Mouse (Mus musculus) thymus, postnatal 14 days (tissue): Measurements from ENCODE around the gene Mrps16.

Source experiments
- DNase-seq: peaks from one replicate; pipeline ENCODE4 v3.0.0; 2021

Mrps16 gene

DNA sequence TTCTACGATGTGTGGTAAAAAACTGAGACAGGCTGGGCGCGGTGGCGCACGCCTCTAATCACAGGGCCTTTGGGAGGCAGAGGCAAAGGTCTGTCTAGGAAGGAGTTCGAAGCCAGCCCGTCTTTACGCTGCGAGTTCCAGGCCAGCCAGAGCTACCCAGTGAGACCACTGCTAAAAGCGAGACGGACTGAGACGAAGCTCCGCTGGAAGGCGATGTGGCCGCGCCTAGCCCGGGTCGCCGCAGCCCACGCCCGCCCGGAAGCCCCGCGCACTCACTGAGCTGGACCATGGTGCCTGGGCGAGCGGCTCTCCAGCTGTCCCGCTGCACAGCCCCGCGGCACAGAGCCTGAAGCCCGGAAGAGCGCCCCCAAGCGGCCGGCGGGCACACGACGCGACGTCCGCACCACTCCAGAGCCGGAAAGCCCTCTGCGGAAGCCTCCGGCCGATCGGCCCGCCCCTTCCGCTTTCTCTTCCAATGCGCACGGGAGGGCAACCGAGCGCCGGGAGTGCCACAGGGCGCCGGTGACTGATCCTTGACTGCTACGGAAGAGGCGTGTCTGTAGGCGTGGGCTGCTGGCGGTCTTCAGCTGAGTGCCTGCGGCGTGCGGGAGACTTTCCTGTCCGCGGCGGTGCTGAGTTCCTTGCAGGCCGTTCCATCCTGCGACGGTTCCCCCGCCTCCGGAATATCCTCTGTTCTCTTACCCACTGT is at the start of gene Mrps16:
TSS of gene Mrps16 (minus strand) at position 430 of the 709 bp plus-strand sequence.
- DNase-seq: peak; percentile 95

DNA sequence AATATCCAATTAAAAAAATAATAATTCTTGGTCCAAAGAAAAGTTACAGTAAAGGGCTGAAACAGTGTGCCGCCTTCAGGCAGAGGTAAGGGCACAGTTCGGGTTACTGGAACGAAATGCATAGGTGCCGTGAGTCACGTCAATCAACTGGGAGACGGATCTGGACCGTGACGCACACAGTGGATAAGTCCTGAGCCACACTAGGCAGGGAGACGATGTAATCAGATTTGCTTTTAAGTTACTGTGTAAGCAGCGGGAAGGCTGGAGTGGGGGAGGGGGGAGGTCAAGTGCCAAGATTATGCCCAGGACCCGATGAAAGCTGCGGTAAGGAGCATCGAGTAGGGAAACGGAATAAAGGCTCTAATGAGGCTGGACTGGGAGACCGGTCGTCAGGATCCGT is 48.8 kb upstream of the Mrps16 start:
- no peak for DNase-seq

GRCm38 (mm10) chr14:20436976-20437375 is 43.5 kb upstream of the Mrps16 start:
- DNase-seq: no peak

GRCm38 (mm10) chr14:20432420-20432819 is 39.0 kb upstream of the Mrps16 start:
- no peak for DNase-seq

DNA sequence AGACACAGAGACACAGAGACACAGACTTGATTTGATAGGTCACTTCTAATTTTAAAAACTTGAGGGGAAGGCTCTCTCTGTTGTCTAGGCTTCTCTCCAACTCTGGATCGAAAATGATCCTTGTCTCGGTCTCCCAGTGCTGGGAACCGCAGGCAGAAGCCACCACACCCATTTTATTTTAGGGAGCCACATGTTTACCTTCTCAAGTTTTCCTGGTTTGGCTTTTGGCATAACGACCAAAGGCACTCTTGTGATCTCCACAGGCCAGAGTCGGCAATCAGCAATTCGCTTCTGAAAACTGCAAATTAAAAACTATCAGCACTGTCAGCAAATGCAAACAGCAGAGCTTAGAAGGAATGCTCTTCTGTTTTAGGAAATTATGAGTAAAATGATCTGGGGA is 38.3 kb upstream of the Mrps16 start:
- DNase-seq: no peak

DNA sequence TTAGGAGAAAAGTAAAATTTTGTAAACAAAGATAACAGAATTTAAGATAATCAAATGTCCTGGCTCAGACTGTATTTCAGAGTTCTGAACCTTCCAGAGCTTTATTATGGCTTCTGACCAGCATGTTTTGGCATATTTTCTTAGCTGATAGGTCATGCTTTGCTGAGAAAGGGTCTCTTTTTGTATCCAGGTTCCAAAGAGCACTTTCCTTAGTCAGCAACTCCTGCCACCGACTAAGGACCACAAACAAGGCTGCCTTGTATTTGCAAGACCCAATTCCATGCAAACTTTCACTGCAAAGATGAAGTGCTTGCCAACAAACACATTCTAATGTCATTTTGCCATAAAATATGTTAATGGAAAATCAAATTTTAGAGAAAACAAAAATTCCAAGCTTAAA is 36.4 kb upstream of the Mrps16 start:
- DNase-seq: no peak

DNA sequence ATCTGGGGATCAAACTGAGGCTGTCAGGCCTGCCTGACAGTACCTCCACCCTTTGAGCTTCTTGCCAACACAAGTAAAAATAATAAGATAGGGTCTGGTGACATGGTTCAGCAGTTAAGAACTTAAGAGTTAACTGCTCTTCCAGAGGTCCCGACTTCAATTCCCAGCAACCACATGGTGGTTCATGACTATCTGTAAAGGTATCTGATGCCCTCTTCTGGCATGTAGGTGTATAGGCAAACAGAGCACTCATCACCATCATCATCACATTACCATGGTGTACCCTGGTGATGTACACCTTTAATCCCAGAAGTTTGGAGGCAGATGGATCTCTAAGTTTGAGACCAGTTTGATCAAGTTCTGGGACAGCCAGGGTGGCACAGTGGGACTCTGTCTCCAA is 35.2 kb upstream of the Mrps16 start:
- DNase-seq: no peak

DNA sequence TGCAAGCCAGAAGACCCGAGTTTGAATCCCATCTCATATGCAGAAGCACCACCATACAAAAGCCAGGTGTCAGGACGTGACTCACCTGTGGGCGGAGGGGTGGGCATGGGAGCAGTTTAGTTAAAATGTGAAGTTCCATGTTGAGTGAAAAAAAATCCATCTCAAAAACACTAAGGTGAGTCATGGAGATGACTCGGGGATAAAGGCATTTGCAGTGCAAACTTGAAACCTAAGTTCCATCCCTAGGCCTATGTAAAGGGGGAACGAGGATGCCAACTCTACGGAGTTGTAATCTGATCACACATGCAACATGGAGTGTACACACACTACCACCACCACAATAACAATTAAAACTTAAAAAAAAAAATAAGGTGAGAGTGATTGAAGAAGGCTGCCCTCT is 29.6 kb upstream of the Mrps16 start:
- DNase-seq: no peak

- no peak for DNase-seq
Observed at GRCm38 (mm10) chr14:20422257-20422656, 28.8 kb upstream of the Mrps16 start.

DNA sequence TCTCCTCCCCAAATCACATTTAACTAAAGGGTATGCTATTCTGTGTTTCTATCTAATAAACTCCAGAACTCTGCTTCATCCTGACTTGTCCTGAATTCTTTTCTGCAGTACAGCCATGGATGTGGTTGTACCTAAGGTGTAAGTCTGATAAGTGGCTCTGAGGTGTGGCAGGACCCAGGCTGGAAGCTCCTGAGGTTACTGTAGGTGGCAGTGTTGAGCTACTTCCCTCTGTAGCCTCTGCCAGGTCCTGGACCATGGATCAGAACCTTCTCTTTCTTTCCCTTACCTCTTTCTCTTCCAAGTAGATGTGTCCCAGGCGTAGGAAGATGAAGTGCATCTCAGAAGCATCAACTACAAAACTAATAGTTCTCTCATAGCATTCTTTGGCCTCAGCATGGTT is 6.6 kb upstream of the Mrps16 start:
- DNase-seq: peak; percentile 36

DNA sequence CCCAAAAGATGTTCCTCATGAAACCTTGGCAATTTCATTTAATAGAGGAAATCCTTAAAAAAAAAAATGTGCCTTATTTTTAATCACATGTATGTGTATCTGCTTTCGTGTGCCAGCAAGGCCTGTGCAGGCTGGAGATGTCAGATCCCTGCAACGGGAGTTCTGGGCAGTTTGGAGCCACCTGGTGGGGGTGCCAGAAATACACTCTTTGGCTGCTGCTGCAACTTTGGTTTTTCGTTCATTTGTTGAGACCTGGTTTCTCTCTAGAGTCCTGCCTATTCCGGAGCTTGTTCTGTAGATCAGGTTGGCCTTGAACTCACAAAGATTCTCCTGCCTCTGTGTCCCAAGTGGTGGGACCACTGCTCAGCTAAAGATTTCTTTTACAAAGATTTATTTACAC is 5.4 kb upstream of the Mrps16 start:
- peak; percentile 53 for DNase-seq

- no peak for DNase-seq
Observed at GRCm38 (mm10) chr14:20397220-20397619, 3.8 kb upstream of the Mrps16 start.

DNA sequence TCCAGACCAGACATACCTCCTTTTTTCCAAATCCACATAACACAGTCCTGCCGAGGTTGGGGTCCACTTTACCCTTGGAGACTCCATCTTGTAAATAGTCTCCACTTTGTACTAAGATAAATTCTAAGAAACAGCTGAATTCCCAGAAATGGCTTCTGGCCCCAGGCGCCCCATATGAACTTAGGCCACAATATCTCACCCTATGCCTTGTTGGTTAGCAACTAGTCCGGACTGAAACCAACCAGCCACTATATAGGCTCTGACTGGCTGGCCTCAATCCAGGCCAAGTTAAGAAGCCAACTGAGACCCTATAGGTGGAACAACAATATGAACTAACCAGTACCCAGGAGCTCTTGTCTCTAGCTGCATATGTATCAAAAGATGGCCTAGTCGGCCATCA is 1.1 kb downstream of the Mrps16 start:
- DNase-seq: no peak

DNA sequence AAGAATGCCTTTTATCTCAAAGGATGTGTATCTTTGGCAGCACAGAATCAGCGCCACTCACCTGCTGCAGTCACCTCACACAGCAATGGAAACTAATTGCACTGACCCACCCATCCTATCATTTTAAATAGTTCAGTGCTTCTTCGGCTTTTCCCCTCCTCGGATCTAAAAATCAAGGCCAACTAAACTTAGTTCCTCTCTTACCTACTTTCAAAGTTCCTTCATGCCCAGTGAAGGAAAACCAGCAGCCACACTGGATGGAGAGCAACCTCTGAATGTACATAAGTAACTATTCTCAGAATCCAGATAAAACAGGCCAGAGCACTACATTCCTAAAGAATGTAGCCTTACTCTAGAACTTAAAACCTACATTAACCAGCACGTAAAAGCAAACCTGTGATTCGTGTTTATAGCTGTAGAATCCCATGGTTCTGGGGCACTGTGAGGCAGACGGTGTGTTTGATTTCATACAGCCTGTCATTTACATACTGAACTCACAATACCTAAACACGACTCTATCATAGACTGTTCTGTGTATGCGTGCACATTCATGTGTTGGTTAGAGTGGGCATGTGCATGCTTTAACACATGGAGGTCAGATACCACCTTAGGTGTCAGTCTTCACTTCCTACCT is 3.9 kb downstream of the Mrps16 start:
- no peak for DNase-seq

DNA sequence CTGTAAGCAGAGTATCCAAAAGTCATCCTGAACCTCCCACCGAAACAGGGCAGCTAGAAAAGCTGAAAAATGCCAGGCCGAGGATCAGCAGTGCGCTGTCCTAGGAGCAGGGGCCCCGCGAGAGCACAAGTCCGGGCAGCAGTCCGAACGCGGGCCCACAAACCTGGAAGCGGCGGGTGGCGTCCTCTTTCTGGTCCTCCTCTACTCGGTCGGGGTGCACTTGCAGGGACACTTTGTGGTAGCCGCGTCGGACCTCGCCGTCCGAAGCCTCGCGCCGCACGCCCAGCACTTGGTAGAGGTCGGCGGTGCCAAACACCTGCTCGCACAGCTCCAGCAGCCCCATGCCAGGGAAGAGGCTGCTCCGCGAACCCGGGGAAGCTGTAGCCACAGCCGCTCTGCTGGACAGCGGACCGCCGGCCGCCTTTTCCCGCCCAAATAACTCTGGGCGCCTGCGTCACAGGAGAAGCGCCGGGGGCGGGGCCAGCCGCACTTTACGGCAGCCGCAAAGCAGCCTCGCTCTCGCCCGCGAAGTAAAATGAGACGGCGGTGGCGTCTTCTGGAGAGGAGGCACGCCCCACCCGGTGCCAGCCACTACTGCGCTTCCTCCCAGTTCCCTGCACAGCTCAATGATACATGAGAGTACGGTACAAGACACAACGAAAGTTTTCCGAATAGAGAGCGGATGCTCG is 4.8 kb downstream of the Mrps16 start, which contains the start of gene Dnajc9:
TSS of gene Dnajc9 (minus strand) at position 470 of the 689 bp plus-strand sequence.
- peak; percentile 97 for DNase-seq

DNA sequence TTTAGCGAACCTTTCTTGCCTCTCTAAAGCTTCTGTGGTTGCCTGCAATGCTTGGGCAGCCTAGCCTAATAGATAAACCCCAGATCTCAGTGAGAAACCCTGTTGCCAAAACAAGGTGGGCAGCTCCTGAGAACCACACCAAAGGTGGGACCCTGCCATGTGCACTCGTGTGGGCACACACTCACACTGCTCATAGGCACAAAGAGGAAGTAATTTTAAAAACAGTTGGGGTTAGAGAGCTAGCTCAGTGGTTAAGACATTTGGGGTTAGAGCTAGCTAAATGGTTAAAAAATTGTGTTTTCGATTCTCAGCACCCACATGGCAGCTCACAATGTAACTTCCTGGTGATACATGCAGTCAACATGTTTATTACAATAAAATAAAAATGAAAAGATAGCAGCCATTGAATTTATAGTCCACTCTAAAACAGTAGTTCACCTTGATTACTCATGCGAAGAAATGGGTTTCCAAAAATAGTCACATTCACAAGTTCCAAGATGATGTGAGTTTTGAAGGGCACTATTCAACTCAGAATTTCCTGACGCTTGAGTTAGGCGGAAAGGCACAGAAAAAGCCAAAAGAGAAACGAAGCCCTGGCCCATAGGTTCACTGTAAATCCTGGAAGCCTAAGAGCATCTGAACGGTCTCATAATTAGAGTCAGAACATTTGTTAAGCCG is 13.5 kb downstream of the Mrps16 start:
- no peak for DNase-seq

- DNase-seq: no peak
Observed at GRCm38 (mm10) chr14:20379087-20379640, 14.3 kb downstream of the Mrps16 start.

DNA sequence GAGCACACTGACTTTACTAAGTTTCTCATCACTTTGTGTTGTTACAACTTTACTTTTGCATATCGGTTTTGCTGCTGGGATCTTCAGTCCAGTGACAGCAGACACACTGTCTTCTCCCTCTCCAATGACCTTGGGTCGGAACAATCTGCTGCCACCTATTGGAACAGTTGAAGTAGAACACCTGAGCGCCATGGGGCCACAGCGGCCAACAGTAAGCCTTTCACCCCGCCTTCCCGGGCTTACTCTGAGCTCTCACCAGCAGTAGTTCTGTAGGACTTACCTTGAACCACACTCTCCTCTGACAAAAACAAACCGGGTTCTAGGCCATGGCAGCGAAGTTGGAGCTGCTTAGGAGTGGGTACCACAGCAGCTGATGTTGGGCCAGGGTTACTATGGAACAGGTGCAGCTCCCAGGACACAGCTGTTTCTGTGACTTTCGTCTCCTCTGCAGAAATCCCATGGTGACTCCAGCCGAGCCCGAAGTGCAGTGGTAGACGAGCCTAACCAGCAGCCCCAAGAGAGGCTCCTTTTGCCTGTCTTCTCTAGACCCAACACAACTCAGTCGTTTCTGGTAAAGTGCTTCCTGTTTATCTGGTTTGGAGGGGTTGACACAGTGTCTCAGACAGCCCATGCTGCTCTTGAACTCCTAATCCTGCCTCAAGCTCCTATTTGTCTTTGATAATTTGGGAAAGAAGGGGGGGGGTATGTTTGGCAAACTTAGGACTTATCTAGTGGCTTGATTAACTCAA is 14.9 kb downstream of the Mrps16 start:
- DNase-seq: peak; percentile 70

- DNase-seq: no peak
Observed at GRCm38 (mm10) chr14:20377112-20377521, 16.3 kb downstream of the Mrps16 start.

- DNase-seq: no peak
Observed at GRCm38 (mm10) chr14:20371854-20372253, 21.6 kb downstream of the Mrps16 start.

DNA sequence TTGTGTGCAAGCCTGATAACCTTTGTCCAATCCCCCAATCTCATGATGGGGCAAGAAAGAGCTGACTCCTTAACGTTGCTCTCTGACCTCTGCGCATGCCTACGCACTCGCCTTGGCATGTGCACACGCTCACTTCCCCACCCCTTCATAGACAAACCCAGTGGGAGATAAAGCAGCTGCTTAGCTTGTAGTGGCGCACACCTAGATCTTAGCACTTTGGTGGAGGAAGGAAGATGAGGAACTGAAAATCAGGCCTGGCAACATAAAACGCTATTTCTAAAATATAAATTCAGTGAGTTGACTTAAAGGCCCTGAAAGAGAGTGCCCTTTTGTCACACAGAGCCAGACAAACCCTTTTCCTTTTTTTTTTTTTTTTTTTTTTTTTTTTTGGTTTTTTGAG is 22.6 kb downstream of the Mrps16 start:
- DNase-seq: no peak

DNA sequence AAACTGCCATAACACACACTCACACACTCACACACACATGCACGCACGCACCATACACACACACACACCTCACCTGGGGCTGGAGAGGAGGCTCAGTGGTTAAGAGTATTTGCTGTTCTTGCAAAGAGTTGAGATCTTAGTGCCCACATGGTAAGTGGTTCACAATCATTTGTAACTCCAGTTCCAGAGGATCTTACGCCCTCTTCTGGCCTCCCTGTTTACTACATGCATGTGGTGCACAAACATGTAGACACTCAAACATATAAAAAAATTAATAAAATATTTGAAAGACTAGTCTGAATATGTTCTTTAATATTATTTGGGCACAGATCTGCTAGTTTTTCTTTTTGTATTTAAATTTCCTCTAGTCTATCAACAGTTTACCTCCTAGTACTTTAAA is 25.2 kb downstream of the Mrps16 start:
- DNase-seq: no peak
